Mouse (Mus musculus) liver (tissue): Measurements from ENCODE around the gene Ccl20.
A peak's percentile ranks its signal among the peaks of the same experiment; 100 is the strongest.

Experiments
- DNase-seq: peaks from one replicate; pipeline ENCODE4 v3.0.0-alpha.2; 2020; ENCODE audit warnings: mixed read lengths

The Ccl20 gene

GRCm38 (mm10) chr1:83116447-83117137, at the start of gene Ccl20:
Gene Ccl20 (plus strand): TSS chr1:83116766.
- DNase-seq = no peak

GRCm38 (mm10) chr1:83067205-83067604, 49.4 kb upstream of the Ccl20 start:
- DNase-seq = no peak

GRCm38 (mm10) chr1:83075526-83076189, 40.9 kb upstream of the Ccl20 start:
- no peak for DNase-seq

- DNase-seq = peak; percentile 34
These were observed 40.2 kb upstream of the Ccl20 start for GRCm38 (mm10) chr1:83076190-83076917.

- DNase-seq = no peak
These were observed 39.5 kb upstream of the Ccl20 start for GRCm38 (mm10) chr1:83077016-83077415.

GRCm38 (mm10) chr1:83084790-83085189, 31.8 kb upstream of the Ccl20 start:
- DNase-seq = no peak

- DNase-seq = no peak
These were observed 25.3 kb upstream of the Ccl20 start for GRCm38 (mm10) chr1:83091268-83091667.

- no peak for DNase-seq
These were observed 19.6 kb upstream of the Ccl20 start for GRCm38 (mm10) chr1:83096935-83097334.

- DNase-seq = no peak
These were observed 17.4 kb upstream of the Ccl20 start for GRCm38 (mm10) chr1:83099160-83099559.

- no peak for DNase-seq
These were observed 16.9 kb upstream of the Ccl20 start for GRCm38 (mm10) chr1:83099580-83100137.

- DNase-seq = no peak
These were observed 14.7 kb upstream of the Ccl20 start for GRCm38 (mm10) chr1:83101891-83102290.

GRCm38 (mm10) chr1:83105464-83105863, 11.1 kb upstream of the Ccl20 start:
- DNase-seq = no peak

- DNase-seq = no peak
These were observed 9.1 kb upstream of the Ccl20 start for GRCm38 (mm10) chr1:83107410-83107978.

- no peak for DNase-seq
These were observed 5.6 kb upstream of the Ccl20 start for GRCm38 (mm10) chr1:83110992-83111391.

GRCm38 (mm10) chr1:83111726-83112125, 4.8 kb upstream of the Ccl20 start:
- no peak for DNase-seq

GRCm38 (mm10) chr1:83117217-83117616, 651 bp downstream of the Ccl20 start:
- DNase-seq = no peak

GRCm38 (mm10) chr1:83117661-83118060, 1.1 kb downstream of the Ccl20 start:
- DNase-seq = no peak

GRCm38 (mm10) chr1:83119903-83120302, 3.3 kb downstream of the Ccl20 start:
- no peak for DNase-seq

- no peak for DNase-seq
These were observed 3.7 kb downstream of the Ccl20 start for GRCm38 (mm10) chr1:83120312-83120711.

- no peak for DNase-seq
These were observed 6.6 kb downstream of the Ccl20 start for GRCm38 (mm10) chr1:83123201-83123600.

- no peak for DNase-seq
These were observed 19.3 kb downstream of the Ccl20 start for GRCm38 (mm10) chr1:83135829-83136228.

GRCm38 (mm10) chr1:83137847-83138246, 21.3 kb downstream of the Ccl20 start:
- DNase-seq = no peak

GRCm38 (mm10) chr1:83138721-83139120, 22.2 kb downstream of the Ccl20 start:
- no peak for DNase-seq
